Mouse (Mus musculus) gastrocnemius, adult 2 months (tissue): ENCODE data around the gene Degs2. TPM values are rescaled to one million over a fixed set of nuclear protein-coding genes. Genes with fewer than 3 reads are reported as not detected.

Experiments used
- DNase-seq: peaks from one replicate; pipeline ENCODE4 v3.0.0; 2022
- H3K27ac ChIP-seq: fragments of 200-600 bp; 2 replicates; pipeline ENCODE4 v1.8.1; 2022; ENCODE audit warnings: mild to moderate bottlenecking
- H3K4me3 ChIP-seq: fragments of 200-600 bp; 2 replicates; pipeline ENCODE4 v1.8.1; 2022; ENCODE audit warnings: mild to moderate bottlenecking, moderate library complexity
- CTCF ChIP-seq: fragments of 200-600 bp; IDR thresholded peaks from 2 replicates; pipeline ENCODE4 v1.8.1; 2022; ENCODE audit warnings: antibody characterized with exemption, mild to moderate bottlenecking, moderate library complexity
- intact Hi-C: fragments of 180-260 bp; cut with DNase I; formaldehyde crosslinking; loops from one replicate; pipeline ENCODE4 v1.15.1; 2025
- total RNA-seq, 2 experiments: library from RNA; stranded (reverse); gene quantifications; 2 replicates each; pipeline ENCODE4 v1.2.3; 2021

Gene Degs2
- total RNA-seq, 2 experiments from 2014 or later, result not detected

GRCm38 (mm10) chr12:108689167-108689566 is 12.9 kb downstream of the Degs2 start:
- TF ChIP-seq CTCF, result peak; percentile 17; the same call in 1 of the 2 replicates
- H3K4me3 ChIP-seq, result no peak overlapping the region
- no peak overlapping the region for H3K27ac ChIP-seq
- DNase-seq, result peak; percentile 41
- intact Hi-C loops, result loop anchor here (10.0 kb wide), 1 partner anchor 66 kb away; no protein-coding TSS in a partner anchor

- intact Hi-C loops, result loop anchor here (10.0 kb wide), 1 partner anchor 68 kb away; no protein-coding TSS in a partner anchor
- peak; percentile 33; the same call in 1 of the 2 replicates for TF ChIP-seq CTCF
- Histone ChIP-seq H3K4me3 (no peak overlapping the region), H3K27ac (peak overlapping the region; percentile 64)
- DNase-seq, result no peak
Measured at GRCm38 (mm10) chr12:108686926-108687325, 15.2 kb downstream of the Degs2 start.

GRCm38 (mm10) chr12:108686463-108686862 is 15.7 kb downstream of the Degs2 start:
- no peak for TF ChIP-seq CTCF
- DNase-seq, result no peak
- Histone ChIP-seq H3K4me3 (no peak overlapping the region), H3K27ac (peak overlapping the region; percentile 64)
- intact Hi-C loops, result loop anchor here (10.0 kb wide), 1 partner anchor 68 kb away; no protein-coding TSS in a partner anchor

DNA sequence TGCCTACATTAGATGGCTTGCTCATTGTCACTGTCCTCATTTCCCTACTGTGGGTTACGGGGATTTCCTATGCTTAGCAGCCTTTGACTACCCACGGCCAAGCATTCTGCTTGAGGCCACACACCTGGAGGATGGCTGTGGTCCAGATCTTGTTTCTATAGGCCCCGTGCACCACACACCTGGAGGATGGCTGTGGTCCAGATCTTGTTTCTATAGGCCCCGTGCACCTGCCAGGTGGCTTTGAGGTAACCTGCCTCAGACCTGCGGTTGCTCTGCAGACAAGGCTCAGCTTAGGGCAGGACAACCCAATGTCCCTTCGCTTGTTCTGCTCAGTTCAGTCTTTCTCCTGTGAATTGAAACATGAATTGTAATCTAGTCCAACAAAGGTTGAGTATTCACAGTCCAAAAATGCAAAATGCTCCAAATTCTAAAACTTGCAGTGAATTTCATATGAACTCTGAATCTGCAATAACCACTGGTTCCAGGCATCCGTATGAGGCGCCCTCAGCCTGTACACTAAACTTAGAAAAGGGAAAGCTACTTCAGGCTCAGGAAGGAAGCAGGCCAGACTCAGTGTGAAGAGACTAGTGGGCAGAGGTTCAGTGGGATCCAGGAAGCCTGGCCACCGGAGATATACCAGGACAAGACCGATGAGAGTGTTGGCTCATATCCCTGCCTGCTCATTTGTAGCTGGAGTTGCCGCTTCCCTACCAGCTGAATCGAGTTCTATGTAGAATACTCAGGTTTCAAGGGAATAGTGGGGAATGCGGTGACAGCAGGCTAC is 19.7 kb downstream of the Degs2 start:
- H3K4me3 ChIP-seq, result no peak overlapping the region
- intact Hi-C loops, result loop anchor here (10.0 kb wide), 1 partner anchor 72 kb away; no protein-coding TSS in a partner anchor
- no peak for TF ChIP-seq CTCF
- H3K27ac ChIP-seq, result 0 out of 2 replicates have a peak overlapping the region, but pooled peaks have one; percentile 1
- DNase-seq, result no peak

DNA sequence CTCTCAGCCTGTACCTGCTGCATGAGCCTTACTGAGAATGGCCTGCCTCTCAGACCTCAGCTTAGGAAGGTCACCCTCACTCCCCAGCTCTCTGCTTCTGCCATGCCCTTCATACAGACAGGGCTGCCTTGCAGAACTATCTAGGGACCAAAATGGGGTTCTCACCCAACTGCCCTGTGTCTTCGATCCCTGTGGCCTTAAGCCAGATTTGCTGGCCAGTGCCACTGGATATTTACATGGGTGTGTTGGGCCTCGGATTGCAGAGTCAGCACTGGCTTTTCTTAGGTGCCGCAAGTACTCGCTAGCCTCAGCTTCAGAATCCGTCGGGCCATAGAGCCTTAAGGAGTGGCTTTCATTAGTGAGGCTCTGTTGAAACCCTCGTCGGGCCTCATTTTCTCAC is 21.3 kb downstream of the Degs2 start:
- H3K4me3 ChIP-seq, result no peak overlapping the region
- H3K27ac ChIP-seq, result no peak overlapping the region
- intact Hi-C loops, result loop anchor here (10.0 kb wide), 1 partner anchor 74 kb away; no protein-coding TSS in a partner anchor
- no peak for TF ChIP-seq CTCF
- DNase-seq, result no peak

DNA sequence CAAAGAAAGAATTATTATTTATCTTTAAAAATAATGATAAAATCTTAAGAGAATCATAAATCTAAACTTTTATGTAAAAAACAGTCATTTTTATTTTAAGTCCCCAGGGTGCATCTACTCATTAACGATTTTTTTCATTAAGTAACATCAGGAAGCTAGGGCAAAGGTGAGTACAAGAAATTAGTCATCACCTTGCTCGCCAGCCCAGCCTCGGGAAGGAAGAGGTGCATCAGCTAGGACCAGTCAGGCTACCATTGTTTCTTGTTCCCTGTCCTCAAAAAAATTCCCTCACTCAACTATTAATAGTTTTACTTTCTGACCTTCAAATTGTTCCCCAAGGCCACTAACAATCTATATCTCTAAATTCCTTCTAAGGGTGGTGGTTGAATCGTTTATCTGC is 23.7 kb downstream of the Degs2 start:
- TF ChIP-seq CTCF, result no peak
- Histone ChIP-seq H3K27ac (peak overlapping the region; percentile 65), H3K4me3 (no peak overlapping the region)
- no peak for DNase-seq
- intact Hi-C loops, result loop anchor here (5.0 kb wide), 1 partner anchor 66 kb away; no protein-coding TSS in a partner anchor

DNA sequence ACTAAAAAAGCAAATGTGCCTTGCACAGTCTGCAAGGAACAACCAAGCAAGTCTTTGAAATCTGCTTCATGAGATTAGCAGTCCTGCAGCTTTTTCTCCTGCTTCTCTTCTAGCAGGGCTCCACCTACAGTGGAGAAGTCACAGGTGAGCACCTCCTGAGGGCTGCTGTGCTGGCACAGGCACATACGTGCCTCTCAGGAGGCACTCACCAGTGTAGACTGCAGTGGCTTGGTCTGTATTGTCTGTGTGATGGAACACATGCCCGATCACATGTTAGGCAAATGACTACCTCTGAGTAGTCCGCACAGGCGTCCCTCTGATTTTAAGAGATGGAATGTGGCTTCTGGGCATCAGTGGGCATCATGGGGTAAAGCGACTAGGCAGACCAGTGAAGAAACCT is 25.0 kb downstream of the Degs2 start:
- TF ChIP-seq CTCF, result no peak
- no peak overlapping the region for H3K4me3 ChIP-seq
- intact Hi-C loops, result loop anchor here (5.0 kb wide), 1 partner anchor 65 kb away; no protein-coding TSS in a partner anchor
- peak overlapping the region; percentile 51 for H3K27ac ChIP-seq
- no peak for DNase-seq

GRCm38 (mm10) chr12:108675614-108676401 is 26.3 kb downstream of the Degs2 start:
- DNase-seq, result peak; percentile 29
- intact Hi-C loops, result loop anchor here (5.0 kb wide), 1 partner anchor 64 kb away; no protein-coding TSS in a partner anchor
- TF ChIP-seq CTCF, result peak; percentile 48
- peak overlapping the region; percentile 64 for H3K27ac ChIP-seq
- no peak overlapping the region for H3K4me3 ChIP-seq

DNA sequence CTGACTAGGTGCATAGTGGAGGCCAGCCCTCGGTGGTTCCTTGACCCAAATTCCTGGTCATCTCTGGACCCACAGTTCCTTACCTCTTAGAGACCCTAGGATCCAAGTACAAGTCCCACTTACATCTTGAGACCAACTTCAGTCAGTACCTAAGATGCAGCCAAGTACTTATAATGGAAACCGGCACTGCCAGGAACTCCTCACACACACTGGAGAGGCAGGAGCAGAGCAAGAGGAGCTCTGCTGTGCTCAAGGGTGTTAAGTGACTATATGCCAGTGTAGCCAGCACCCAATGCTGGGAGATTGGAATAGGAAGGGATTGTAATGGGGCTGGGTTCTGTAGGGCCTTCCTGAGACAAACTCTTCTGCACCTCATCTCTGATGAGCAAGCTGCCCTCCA is 27.2 kb downstream of the Degs2 start:
- peak overlapping the region; percentile 64 for H3K27ac ChIP-seq
- DNase-seq, result no peak
- intact Hi-C loops, result loop anchor here (5.0 kb wide), 1 partner anchor 63 kb away; no protein-coding TSS in a partner anchor
- no peak overlapping the region for H3K4me3 ChIP-seq
- TF ChIP-seq CTCF, result no peak

DNA sequence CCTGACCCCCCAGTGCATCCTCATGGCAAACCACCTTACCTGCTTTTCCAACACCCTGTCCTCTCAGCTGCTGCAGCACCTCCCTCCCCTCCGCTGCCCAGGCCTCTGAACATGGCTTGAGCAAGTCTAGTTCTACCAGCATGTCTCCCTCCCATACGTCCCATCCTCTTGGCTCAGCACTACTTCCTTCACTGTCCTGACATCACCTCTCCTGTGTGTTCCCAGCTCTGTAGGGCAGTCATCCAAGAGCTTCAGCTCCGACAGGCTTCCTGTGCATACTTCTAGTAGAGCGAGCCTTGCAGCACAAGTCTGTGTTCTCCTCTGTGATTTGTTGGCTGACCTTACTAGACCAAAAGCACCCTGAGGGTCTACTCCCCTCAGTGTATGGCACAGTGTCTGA is 27.6 kb downstream of the Degs2 start:
- H3K27ac ChIP-seq, result peak overlapping the region; percentile 64
- no peak for TF ChIP-seq CTCF
- H3K4me3 ChIP-seq, result no peak overlapping the region
- peak; percentile 54 for DNase-seq
- intact Hi-C loops, result no loop called here

GRCm38 (mm10) chr12:108673546-108673945 is 28.6 kb downstream of the Degs2 start:
- intact Hi-C loops, result no loop called here
- TF ChIP-seq CTCF, result no peak
- DNase-seq, result no peak

GRCm38 (mm10) chr12:108672908-108673307 is 29.2 kb downstream of the Degs2 start:
- intact Hi-C loops, result no loop called here
- TF ChIP-seq CTCF, result no peak
- Histone ChIP-seq H3K27ac (no peak overlapping the region), H3K4me3 (no peak overlapping the region)
- no peak for DNase-seq

More at GRCm38 (mm10) chr12:108673546-108673945, 28.6 kb downstream of the Degs2 start:
- no peak overlapping the region for H3K4me3 ChIP-seq
- H3K27ac ChIP-seq, result peak overlapping the region; percentile 25; the same call in 1 of the 2 replicates
